Mouse (Mus musculus): Measurements from ENCODE around the gene Gucy1a1. TPM values are rescaled to one million over a fixed set of nuclear protein-coding genes. Genes with fewer than 3 reads are reported as not detected.

The Gucy1a1 gene
- polyA plus RNA-seq (2012; ENCODE audit: low replicate concordance): 0.63 TPM in 1 of 2 replicates, not detected in the other

GRCm38 (mm10) chr3:82145126-82145901, at the start of gene Gucy1a1:
Gene Gucy1a1 (minus strand): TSS chr3:82145789.

DNA sequence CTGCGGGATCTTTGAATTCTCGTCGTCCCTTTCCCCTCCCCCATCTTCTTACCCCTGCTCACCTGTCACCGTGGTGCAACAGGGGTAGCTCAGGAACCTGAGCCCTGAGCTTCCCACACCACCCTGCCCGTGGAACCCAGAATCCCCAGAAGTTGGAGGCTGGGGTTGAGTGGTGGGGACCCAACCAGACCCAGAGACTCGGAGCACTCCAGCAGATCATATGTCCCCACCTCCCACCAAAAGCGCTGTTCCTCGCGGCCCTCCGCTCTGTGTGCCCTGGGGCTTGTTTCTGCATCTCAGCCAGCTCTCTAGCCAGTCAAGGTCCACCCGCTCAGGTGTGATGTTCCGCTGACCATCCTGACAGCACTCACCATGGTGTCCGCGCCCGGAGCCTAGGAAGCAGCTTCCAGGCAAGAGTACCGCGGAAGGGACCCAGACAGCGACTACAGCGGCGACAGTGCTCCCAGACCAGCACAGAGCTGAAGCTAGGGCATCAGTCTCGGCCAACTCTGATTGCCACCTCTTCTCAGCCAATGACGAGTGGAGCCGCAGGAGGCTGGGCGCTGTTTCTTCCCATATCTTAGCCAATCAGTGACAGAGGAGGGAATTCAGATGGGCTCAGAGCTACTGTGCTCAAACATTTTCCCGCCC, 71.3 kb downstream of the Gucy1a1 start, which contains the start of gene Gucy1b1:
TSS of gene Gucy1b1 (minus strand) at position 489 of the 651 bp plus-strand sequence.

Other genes starting within 250 kb of the Gucy1a1 start
- 11.0 and 11.8 TPM in 2 replicates for gene Ctso, start 213.2 kb downstream of the Gucy1a1 start, polyA plus RNA-seq (2012; ENCODE audit: low replicate concordance)
- gene Tdo2, start 169.6 kb downstream of the Gucy1a1 start, polyA plus RNA-seq (2012; ENCODE audit: low replicate concordance): not detected in 2 replicates
- not detected in 2 replicates for gene Asic5, start 163.5 kb downstream of the Gucy1a1 start, polyA plus RNA-seq (2012; ENCODE audit: low replicate concordance)
- gene Gucy1b1, start 71.1 kb downstream of the Gucy1a1 start, polyA plus RNA-seq (2012; ENCODE audit: low replicate concordance): 0.08 TPM in 1 of 2 replicates, not detected in the other
- gene Map9, start 212.3 kb upstream of the Gucy1a1 start, polyA plus RNA-seq (2012; ENCODE audit: low replicate concordance): not detected in 2 replicates